Mouse (Mus musculus): ENCODE results near the gene Dgkb. TPM values are rescaled to one million over a fixed set of nuclear protein-coding genes. Genes with fewer than 3 reads are reported as not detected.

Dgkb gene
- polyA plus RNA-seq, 1 experiment: not detected

GRCm38 (mm10) chr12:37821052-37821810 lies 3.7 kb downstream of the Dgkb start:
- H3K4me2 ChIP-seq (ENCODE audit: low read depth): no peak overlapping the region
- TF ChIP-seq TCF3 (IDR thresholded peaks at IDR 0.05; ENCODE audit: insufficient read length, low read depth): no peak
- no peak for TF ChIP-seq MYOG (IDR thresholded peaks at IDR 0.05; ENCODE audit: control insufficient read depth in 1 of 3, insufficient read depth in 1 of 3, insufficient read length in 2 of 3, low read depth in 2 of 3)
- no peak for TF ChIP-seq CEBPB (IDR thresholded peaks at IDR 0.05; ENCODE audit: insufficient read depth, poor library complexity, severe bottlenecking)
- no peak for TF ChIP-seq POLR2A (IDR thresholded peaks at IDR 0.05; ENCODE audit: insufficient read length, low read depth)
- no peak for TF ChIP-seq MAX (IDR thresholded peaks at IDR 0.05; ENCODE audit: low read depth)
- no peak for TF ChIP-seq TCF12 (IDR thresholded peaks at IDR 0.05; ENCODE audit: insufficient read depth, poor library complexity, severe bottlenecking)
- TF ChIP-seq POLR2AphosphoS2 (IDR thresholded peaks at IDR 0.05; ENCODE audit: insufficient read length, low read depth): no peak

GRCm38 (mm10) chr12:37880042-37881017 lies 62.8 kb downstream of the Dgkb start:
- TF ChIP-seq MYOG (IDR thresholded peaks at IDR 0.05; ENCODE audit: control insufficient read depth in 1 of 3, insufficient read depth in 1 of 3, insufficient read length in 2 of 3, low read depth in 2 of 3) (no peak), USF1 (IDR thresholded peaks at IDR 0.05; ENCODE audit: low read depth) (no peak), TCF3 (IDR thresholded peaks at IDR 0.05; ENCODE audit: insufficient read length, low read depth) (no peak), E2F4 (IDR thresholded peaks at IDR 0.05; ENCODE audit: insufficient read depth) (no peak), MAX (IDR thresholded peaks at IDR 0.05; ENCODE audit: low read depth) (no peak), POLR2A (IDR thresholded peaks at IDR 0.05; ENCODE audit: insufficient read length, low read depth) (no peak), POLR2AphosphoS2 (IDR thresholded peaks at IDR 0.05; ENCODE audit: insufficient read length, low read depth) (no peak), CEBPB (IDR thresholded peaks at IDR 0.05; ENCODE audit: insufficient read depth, poor library complexity, severe bottlenecking) (no peak), MYOD1 (IDR thresholded peaks at IDR 0.05; ENCODE audit: control insufficient read depth in 1 of 3, insufficient read length in 2 of 3, low read depth in 2 of 3) (no peak), REST (IDR thresholded peaks at IDR 0.05; ENCODE audit: insufficient read depth, insufficient read length) (no peak), TCF12 (IDR thresholded peaks at IDR 0.05; ENCODE audit: insufficient read depth, poor library complexity, severe bottlenecking) (no peak), SRF (IDR thresholded peaks at IDR 0.05; ENCODE audit: control insufficient read depth, insufficient read length, low read depth) (no peak)
- Histone ChIP-seq H3K4me2 (ENCODE audit: low read depth) (peak overlapping the region; percentile 34), H3ac (ENCODE audit: control insufficient read depth, insufficient read length) (no peak overlapping the region), H3K36me3 (ENCODE audit: control insufficient read depth, insufficient read depth) (no peaks in the 10 kb centered on the region), H3K4me3 (no peak overlapping the region), H3K27me3 (ENCODE audit: control insufficient read depth, insufficient read depth, insufficient read length) (no peaks in the 10 kb centered on the region), H3K79me2 (ENCODE audit: control insufficient read depth, insufficient read depth) (no peaks in the 10 kb centered on the region)

More at GRCm38 (mm10) chr12:37821052-37821810, 3.7 kb downstream of the Dgkb start:
- Histone ChIP-seq H3K27me3 (ENCODE audit: control insufficient read depth, insufficient read depth, insufficient read length) (no peaks in the 10 kb centered on the region), H3K36me3 (ENCODE audit: control insufficient read depth, insufficient read depth) (no peaks in the 10 kb centered on the region), H3K4me3 (no peak overlapping the region), H3K79me2 (ENCODE audit: control insufficient read depth, insufficient read depth) (no peaks in the 10 kb centered on the region), H3ac (ENCODE audit: control insufficient read depth, insufficient read length) (no peak overlapping the region)

- H3K4me3 ChIP-seq: no peak overlapping the region
- TF ChIP-seq REST (IDR thresholded peaks at IDR 0.05; ENCODE audit: insufficient read depth, insufficient read length) (no peak), E2F4 (IDR thresholded peaks at IDR 0.05; ENCODE audit: insufficient read depth) (no peak), SRF (IDR thresholded peaks at IDR 0.05; ENCODE audit: control insufficient read depth, insufficient read length, low read depth) (no peak), POLR2AphosphoS2 (IDR thresholded peaks at IDR 0.05; ENCODE audit: insufficient read length, low read depth) (no peak), TCF3 (IDR thresholded peaks at IDR 0.05; ENCODE audit: insufficient read length, low read depth) (no peak), MAX (IDR thresholded peaks at IDR 0.05; ENCODE audit: low read depth) (no peak), CEBPB (IDR thresholded peaks at IDR 0.05; ENCODE audit: insufficient read depth, poor library complexity, severe bottlenecking) (no peak), MYOG (IDR thresholded peaks at IDR 0.05; ENCODE audit: control insufficient read depth in 1 of 3, insufficient read depth in 1 of 3, insufficient read length in 2 of 3, low read depth in 2 of 3) (no peak), MYOD1 (IDR thresholded peaks at IDR 0.05; ENCODE audit: control insufficient read depth in 1 of 3, insufficient read length in 2 of 3, low read depth in 2 of 3) (no peak), TCF12 (IDR thresholded peaks at IDR 0.05; ENCODE audit: insufficient read depth, poor library complexity, severe bottlenecking) (no peak), POLR2A (IDR thresholded peaks at IDR 0.05; ENCODE audit: insufficient read length, low read depth) (no peak)
- H3K27me3 ChIP-seq (ENCODE audit: control insufficient read depth, insufficient read depth, insufficient read length): no peaks in the 10 kb centered on the region
Observed at GRCm38 (mm10) chr12:37881376-37881775, 63.9 kb downstream of the Dgkb start.

GRCm38 (mm10) chr12:37882796-37883195 lies 65.3 kb downstream of the Dgkb start:
- Histone ChIP-seq H3K79me2 (ENCODE audit: control insufficient read depth, insufficient read depth) (no peaks in the 10 kb centered on the region), H3ac (ENCODE audit: control insufficient read depth, insufficient read length) (no peak overlapping the region), H3K36me3 (ENCODE audit: control insufficient read depth, insufficient read depth) (no peaks in the 10 kb centered on the region), H3K27me3 (ENCODE audit: control insufficient read depth, insufficient read depth, insufficient read length) (no peaks in the 10 kb centered on the region), H3K4me3 (no peak overlapping the region), H3K4me2 (ENCODE audit: low read depth) (no peak overlapping the region)
- no peak for TF ChIP-seq SRF (IDR thresholded peaks at IDR 0.05; ENCODE audit: control insufficient read depth, insufficient read length, low read depth)
- no peak for TF ChIP-seq USF1 (IDR thresholded peaks at IDR 0.05; ENCODE audit: low read depth)
- TF ChIP-seq MYOD1 (IDR thresholded peaks at IDR 0.05; ENCODE audit: control insufficient read depth in 1 of 3, insufficient read length in 2 of 3, low read depth in 2 of 3): no peak
- TF ChIP-seq MYOG (IDR thresholded peaks at IDR 0.05; ENCODE audit: control insufficient read depth in 1 of 3, insufficient read depth in 1 of 3, insufficient read length in 2 of 3, low read depth in 2 of 3): no peak
- no peak for TF ChIP-seq TCF12 (IDR thresholded peaks at IDR 0.05; ENCODE audit: insufficient read depth, poor library complexity, severe bottlenecking)
- no peak for TF ChIP-seq TCF3 (IDR thresholded peaks at IDR 0.05; ENCODE audit: insufficient read length, low read depth)
- no peak for TF ChIP-seq MAX (IDR thresholded peaks at IDR 0.05; ENCODE audit: low read depth)
- TF ChIP-seq POLR2A (IDR thresholded peaks at IDR 0.05; ENCODE audit: insufficient read length, low read depth): no peak
- TF ChIP-seq CEBPB (IDR thresholded peaks at IDR 0.05; ENCODE audit: insufficient read depth, poor library complexity, severe bottlenecking): no peak
- no peak for TF ChIP-seq REST (IDR thresholded peaks at IDR 0.05; ENCODE audit: insufficient read depth, insufficient read length)
- TF ChIP-seq E2F4 (IDR thresholded peaks at IDR 0.05; ENCODE audit: insufficient read depth): no peak
- no peak for TF ChIP-seq POLR2AphosphoS2 (IDR thresholded peaks at IDR 0.05; ENCODE audit: insufficient read length, low read depth)

More at GRCm38 (mm10) chr12:37881376-37881775, 63.9 kb downstream of the Dgkb start:
- H3K36me3 ChIP-seq (ENCODE audit: control insufficient read depth, insufficient read depth): no peaks in the 10 kb centered on the region
- no peak overlapping the region for H3K4me2 ChIP-seq (ENCODE audit: low read depth)
- H3ac ChIP-seq (ENCODE audit: control insufficient read depth, insufficient read length): no peak overlapping the region
- H3K79me2 ChIP-seq (ENCODE audit: control insufficient read depth, insufficient read depth): no peaks in the 10 kb centered on the region
